Mouse (Mus musculus) spleen, postnatal 10 days (tissue): ENCODE measurements around the gene Tmem251.
A peak's percentile ranks its signal among the peaks of the same experiment; 100 is the strongest.

ENCODE experiments used
- DNase-seq, 2 experiments: peaks; one replicate each; pipeline ENCODE4 v3.0.0; 2021 to 2022; ENCODE audit warnings: low spot score in 2 of 2

The Tmem251 gene

GRCm38 (mm10) chr12:102743589-102744574 is at the start of gene Tmem251, which contains the start of gene Moap1:
Tmem251 (plus strand) TSS chr12:102743762.
Moap1 (minus strand) TSS chr12:102743661.
- DNase-seq: peak; percentile 83 to 92

GRCm38 (mm10) chr12:102695369-102696239 is 48.0 kb upstream of the Tmem251 start:
- DNase-seq: no peak

- DNase-seq: no peak
Observed at GRCm38 (mm10) chr12:102696635-102697354, 46.8 kb upstream of the Tmem251 start.

- no peak for DNase-seq
Observed at GRCm38 (mm10) chr12:102697381-102697780, 46.2 kb upstream of the Tmem251 start.

GRCm38 (mm10) chr12:102698089-102698684 is 45.4 kb upstream of the Tmem251 start:
- no peak for DNase-seq

GRCm38 (mm10) chr12:102699156-102699555 is 44.4 kb upstream of the Tmem251 start:
- no peak for DNase-seq

- DNase-seq: no peak
Observed at GRCm38 (mm10) chr12:102700453-102700852, 43.1 kb upstream of the Tmem251 start.

GRCm38 (mm10) chr12:102701691-102702207 is 41.8 kb upstream of the Tmem251 start:
- DNase-seq: no peak

GRCm38 (mm10) chr12:102702356-102703110 is 41.0 kb upstream of the Tmem251 start:
- peak; percentile 69 to 92 for DNase-seq

- DNase-seq: no peak
Observed at GRCm38 (mm10) chr12:102703111-102703412, 40.5 kb upstream of the Tmem251 start.

GRCm38 (mm10) chr12:102703441-102703840 is 40.1 kb upstream of the Tmem251 start:
- DNase-seq: no peak

- no peak for DNase-seq
Observed at GRCm38 (mm10) chr12:102703921-102704408, 39.6 kb upstream of the Tmem251 start.

GRCm38 (mm10) chr12:102704457-102705198 is 38.9 kb upstream of the Tmem251 start, which contains the start of gene Itpk1:
Itpk1 (minus strand) TSS chr12:102704930.
- DNase-seq: peak; percentile 64 to 71

- DNase-seq: peak; percentile 84 to 93
Observed at GRCm38 (mm10) chr12:102705216-102705871, 38.2 kb upstream of the Tmem251 start.

- no peak for DNase-seq
Observed at GRCm38 (mm10) chr12:102705906-102706640, 37.5 kb upstream of the Tmem251 start.

- DNase-seq: no peak
Observed at GRCm38 (mm10) chr12:102706833-102707463, 36.6 kb upstream of the Tmem251 start.

- no peak for DNase-seq
Observed at GRCm38 (mm10) chr12:102708220-102708619, 35.3 kb upstream of the Tmem251 start.

GRCm38 (mm10) chr12:102709896-102710295 is 33.7 kb upstream of the Tmem251 start:
- DNase-seq: no peak
